Mouse (Mus musculus) forebrain, embryonic 15.5 days (tissue): ENCODE results near the gene Ccdc13. TPM values are rescaled to one million over a fixed set of nuclear protein-coding genes. Genes with fewer than 3 reads are reported as not detected.

ENCODE experiments used
- ATAC-seq: fragments of 200-750 bp; cut with Nextera tagmentation; replicated peaks from 2 replicates; pipeline ENCODE4 v1.8.0; 2017; ENCODE audit warnings: mild to moderate bottlenecking, moderate TSS enrichment, moderate library complexity
- H3K27ac ChIP-seq: fragments of 300-500 bp; sonication (generic); replicated peaks from 2 replicates; pipeline ENCODE4 v1.5.1; 2015; ENCODE audit warnings: mild to moderate bottlenecking, inconsistent platforms
- H3K27me3 ChIP-seq: fragments of 300-500 bp; sonication (generic); 2 replicates; pipeline ENCODE4 v1.6.1; 2015; ENCODE audit warnings: inconsistent platforms
- H3K36me3 ChIP-seq: fragments of 300-500 bp; sonication (generic); 2 replicates; pipeline ENCODE4 v1.6.1; 2015; ENCODE audit warnings: mild to moderate bottlenecking, inconsistent platforms
- H3K4me1 ChIP-seq: fragments of 300-500 bp; sonication (generic); 2 replicates; pipeline ENCODE4 v1.6.1; 2015; ENCODE audit warnings: inconsistent platforms
- H3K4me2 ChIP-seq: fragments of 300-500 bp; sonication (generic); replicated peaks from 2 replicates; pipeline ENCODE4 v1.6.1; 2015; ENCODE audit warnings: mild to moderate bottlenecking, inconsistent platforms
- H3K4me3 ChIP-seq: fragments of 300-500 bp; sonication (generic); 2 replicates; pipeline ENCODE4 v1.5.1; 2015; ENCODE audit warnings: mild to moderate bottlenecking, inconsistent platforms
- H3K9ac ChIP-seq: fragments of 300-500 bp; sonication (generic); replicated peaks from 2 replicates; pipeline ENCODE4 v1.6.1; 2015; ENCODE audit warnings: mild to moderate bottlenecking, inconsistent platforms
- H3K9me3 ChIP-seq: fragments of 300-500 bp; sonication (generic); 2 replicates; pipeline ENCODE4 v1.6.1; 2016; ENCODE audit warnings: inconsistent platforms
- WGBS: fragments of 180-500 bp; shearing (Covaris S2); methylation state at CpG from one replicate; pipeline ENCODE4 v1.1.7; 2015; ENCODE audit warnings: mixed read lengths; 5-methylcytosine and 5-hydroxymethylcytosine counted together
- polyA plus RNA-seq: library from polyadenylated mRNA; unstranded; fragments of >200 nt; fragmentation: Nextera tagmentation; extraction: Ambion mirVana; gene quantifications from 2 replicates; pipeline ENCODE4 v1.2.1, GENCODE M21; 2015

Ccdc13 gene
- polyA plus RNA-seq, 1 experiment from 2014 or later = 3.0 TPM

DNA sequence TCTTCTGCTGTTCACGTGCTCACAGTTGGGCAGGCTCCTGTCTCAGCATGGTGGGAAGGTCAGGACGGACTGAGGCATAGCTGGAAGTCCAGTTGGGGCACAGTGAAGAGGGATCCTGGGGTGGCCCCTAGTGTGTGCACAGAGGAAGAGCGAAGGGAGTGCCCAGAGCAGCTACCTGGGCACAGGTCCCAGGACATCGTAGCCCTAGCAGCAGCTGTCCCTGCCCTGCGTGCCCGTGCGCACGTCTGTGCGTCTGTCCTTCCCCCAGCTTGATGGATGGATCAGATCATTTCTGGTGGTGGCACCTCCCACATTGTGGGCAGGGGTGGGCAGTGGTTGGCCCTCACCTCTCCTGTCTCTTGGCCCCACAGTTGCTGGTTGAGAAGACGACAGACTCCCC is 77.0 kb downstream of the Ccdc13 start:
- Histone ChIP-seq H3K27ac (no peak overlapping the region), H3K4me1 (peaks cover 32% of the 10 kb centered on the region), H3K9ac (no peak overlapping the region), H3K9me3 (no peaks in the 10 kb centered on the region), H3K4me3 (no peak overlapping the region), H3K36me3 (peaks cover 32% of the 10 kb centered on the region), H3K4me2 (no peak overlapping the region), H3K27me3 (no peaks in the 10 kb centered on the region)
- ATAC-seq = no peak
- WGBS = 85% methylated on average over 10 of the region's 10 CpGs

DNA sequence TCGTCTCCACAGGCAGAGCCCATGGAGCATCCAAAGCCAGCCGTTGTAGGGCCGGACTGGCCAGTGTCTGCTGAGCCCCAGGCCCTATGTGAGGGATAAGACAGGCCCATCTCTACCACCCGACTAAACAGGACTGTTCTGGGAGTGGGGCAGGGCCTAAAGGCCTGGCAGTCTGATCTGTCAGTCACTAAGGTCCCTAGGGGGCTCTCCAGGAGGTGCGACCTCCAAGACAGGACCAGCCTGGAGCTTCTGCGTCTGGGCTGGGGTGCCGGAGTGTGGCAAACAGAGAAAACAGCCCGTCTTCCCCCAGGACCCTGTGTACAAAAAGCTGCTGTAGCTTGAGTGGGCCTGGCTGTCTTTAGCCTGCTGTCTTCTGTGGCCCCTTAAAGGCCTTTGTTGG is 77.5 kb downstream of the Ccdc13 start:
- H3K9me3 ChIP-seq = no peaks in the 10 kb centered on the region
- WGBS = 67% methylated on average over 8 of the region's 8 CpGs
- ATAC-seq = no peak
- H3K9ac ChIP-seq = 0 out of 2 replicates have a peak overlapping the region, but pooled peaks have one; percentile 83
- H3K4me2 ChIP-seq = no peak overlapping the region
- H3K4me3 ChIP-seq = no peak overlapping the region
- H3K27me3 ChIP-seq = no peaks in the 10 kb centered on the region
- no peak overlapping the region for H3K27ac ChIP-seq
- H3K4me1 ChIP-seq = peaks cover 32% of the 10 kb centered on the region
- H3K36me3 ChIP-seq = peaks cover 28% of the 10 kb centered on the region

DNA sequence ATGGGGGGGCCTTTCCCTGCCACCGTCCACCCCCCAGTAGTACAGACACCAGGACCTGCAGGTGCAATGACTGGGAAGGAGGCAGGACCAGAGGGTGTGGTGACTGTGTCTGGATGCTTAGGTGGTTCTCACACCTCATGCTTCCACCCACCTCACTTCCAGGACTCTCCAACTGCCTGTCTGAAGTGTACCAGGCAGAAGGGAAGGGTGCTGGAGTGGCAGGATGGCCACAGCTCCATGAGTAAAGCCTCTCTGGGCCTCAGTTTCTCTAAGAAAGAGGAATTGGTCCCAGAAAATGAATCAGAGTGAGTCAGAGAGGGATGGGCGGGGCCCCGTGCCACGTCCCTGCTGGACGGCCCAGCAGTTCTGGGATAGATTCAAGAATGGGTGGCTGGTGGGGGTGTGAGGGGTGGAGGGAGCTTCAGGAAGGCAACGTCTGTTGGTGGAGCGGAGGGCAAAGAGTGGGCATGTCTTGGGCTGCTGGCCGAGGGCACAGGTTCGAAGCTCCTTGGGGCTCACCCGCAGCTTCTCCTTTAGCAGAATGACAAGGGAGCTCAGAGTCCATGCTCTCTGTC is 78.1 kb downstream of the Ccdc13 start:
- ATAC-seq = no peak
- Histone ChIP-seq H3K9me3 (no peaks in the 10 kb centered on the region), H3K9ac (peak overlapping the region; percentile 83), H3K4me3 (peak overlapping the region; percentile 76), H3K36me3 (peaks cover 26% of the 10 kb centered on the region), H3K4me2 (peak overlapping the region; percentile 96), H3K27ac (no peak overlapping the region), H3K4me1 (peaks cover 32% of the 10 kb centered on the region), H3K27me3 (no peaks in the 10 kb centered on the region)
- WGBS = 50% methylated on average over 10 of the region's 10 CpGs

DNA sequence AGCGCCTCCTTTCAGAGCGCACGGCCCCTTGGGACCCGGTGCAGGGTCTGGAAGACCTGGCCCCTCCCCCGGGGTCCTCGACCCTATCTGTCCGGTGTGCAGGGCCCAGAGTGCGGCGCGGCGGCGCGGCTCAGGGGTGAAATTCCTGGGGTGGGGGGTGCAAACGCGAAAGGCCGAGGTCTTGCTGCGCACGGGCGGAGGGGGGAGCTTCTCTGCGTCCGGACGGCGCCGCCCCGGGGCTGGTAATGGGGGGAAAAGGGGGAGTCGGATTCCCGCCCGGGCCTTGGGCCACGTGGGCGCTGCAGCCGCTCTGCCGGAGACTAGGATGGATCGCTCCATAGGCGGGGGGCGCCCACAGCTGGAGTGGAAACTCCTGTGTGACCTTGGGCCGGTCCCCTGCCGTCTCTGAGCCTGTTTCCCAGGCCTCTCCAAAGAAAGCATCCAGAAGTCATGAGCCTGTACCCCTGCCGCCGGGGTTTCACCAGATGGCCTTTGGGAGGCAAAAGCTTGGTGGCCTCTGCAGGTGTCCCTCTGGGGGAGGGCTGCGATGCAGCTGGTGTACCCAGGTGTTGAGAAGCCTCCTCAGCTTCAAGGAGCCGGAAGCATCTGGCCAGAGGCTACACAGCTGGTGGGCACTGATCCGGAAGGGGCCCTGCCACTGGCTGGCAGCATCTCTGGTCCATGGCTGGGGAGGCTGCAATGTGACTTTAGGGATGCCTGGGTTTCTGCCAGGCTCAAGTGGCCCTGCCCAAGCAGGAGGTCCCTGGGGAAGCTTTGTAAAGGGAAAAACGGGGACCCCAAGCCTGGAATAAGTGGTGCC is 78.8 kb downstream of the Ccdc13 start:
- H3K9me3 ChIP-seq = no peaks in the 10 kb centered on the region
- no peaks in the 10 kb centered on the region for H3K27me3 ChIP-seq
- peak overlapping the region; percentile 83 for H3K9ac ChIP-seq
- WGBS = under 1% methylated on average over 42 of the region's 43 CpGs
- H3K4me1 ChIP-seq = peaks cover 32% of the 10 kb centered on the region
- H3K4me3 ChIP-seq = peak overlapping the region; percentile 76
- H3K27ac ChIP-seq = peak overlapping the region; percentile 82
- ATAC-seq = peak; percentile 37
- peaks cover 25% of the 10 kb centered on the region for H3K36me3 ChIP-seq
- H3K4me2 ChIP-seq = peak overlapping the region; percentile 96

DNA sequence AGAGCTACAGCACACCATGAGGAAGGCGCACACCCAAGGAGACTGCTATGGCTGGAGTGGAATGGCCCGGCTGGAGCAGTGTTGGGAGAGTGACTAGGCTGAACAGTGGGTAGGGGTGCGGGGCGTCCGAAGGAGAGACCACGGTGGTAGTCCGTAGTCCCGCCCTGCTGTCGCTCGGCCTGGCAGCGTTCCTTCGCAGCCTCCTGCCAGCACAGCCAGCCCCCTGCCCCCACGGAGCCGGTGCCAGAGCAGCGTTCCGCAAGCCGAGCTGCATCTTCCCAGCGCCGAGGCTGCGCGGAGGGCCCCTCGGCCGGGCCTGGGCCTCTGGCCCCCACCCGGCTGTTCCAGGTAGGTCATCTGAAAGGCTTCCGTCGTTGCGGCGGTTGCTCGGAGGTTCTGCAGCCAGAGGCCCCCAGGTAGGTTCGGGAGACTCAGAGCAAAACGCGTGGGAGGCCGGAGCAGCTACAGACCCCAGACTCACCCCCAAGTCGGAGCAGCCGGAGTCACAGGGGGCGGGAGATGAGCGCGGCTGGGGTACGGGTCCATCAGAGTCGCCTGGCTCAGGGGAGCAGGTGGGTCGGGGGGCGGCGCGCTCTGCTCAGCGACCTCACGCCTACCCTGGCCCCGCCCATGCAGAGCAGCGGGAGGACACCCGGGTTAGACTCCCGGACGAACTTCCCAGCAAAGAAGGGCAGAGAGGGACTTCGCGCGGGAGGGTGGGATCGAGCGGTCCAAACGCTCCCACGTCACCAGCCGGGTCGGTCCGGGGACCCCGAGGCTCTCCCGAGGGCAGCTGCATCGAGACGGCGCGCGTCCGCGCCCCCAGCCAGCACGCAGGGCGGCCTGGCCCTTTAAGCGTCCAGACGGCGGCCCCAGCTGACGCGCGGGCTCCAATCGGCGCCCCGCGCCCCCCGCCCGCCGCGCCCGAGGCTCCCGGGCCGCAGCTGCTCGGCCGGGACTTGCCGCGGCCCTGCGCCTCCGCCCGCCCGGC is 79.9 kb downstream of the Ccdc13 start, which contains the start of gene Zfp651:
TSS of gene Zfp651 (plus strand) at position 240 of the 991 bp plus-strand sequence.
- H3K27ac ChIP-seq = peak within 1 kb of the TSS; percentile 82
- ATAC-seq = peak; percentile 81
- no peaks in the 10 kb centered on the region for H3K27me3 ChIP-seq
- H3K9me3 ChIP-seq = no peaks in the 10 kb centered on the region
- H3K4me2 ChIP-seq = peak within 1 kb of the TSS; percentile 96
- peaks cover 32% of the 10 kb centered on the region for H3K4me1 ChIP-seq
- H3K4me3 ChIP-seq = peak within 1 kb of the TSS; percentile 76
- H3K9ac ChIP-seq = peak within 1 kb of the TSS; percentile 83
- H3K36me3 ChIP-seq = peaks cover 24% of the 10 kb centered on the region
- under 1% methylated on average over 87 of the region's 97 CpGs for WGBS

DNA sequence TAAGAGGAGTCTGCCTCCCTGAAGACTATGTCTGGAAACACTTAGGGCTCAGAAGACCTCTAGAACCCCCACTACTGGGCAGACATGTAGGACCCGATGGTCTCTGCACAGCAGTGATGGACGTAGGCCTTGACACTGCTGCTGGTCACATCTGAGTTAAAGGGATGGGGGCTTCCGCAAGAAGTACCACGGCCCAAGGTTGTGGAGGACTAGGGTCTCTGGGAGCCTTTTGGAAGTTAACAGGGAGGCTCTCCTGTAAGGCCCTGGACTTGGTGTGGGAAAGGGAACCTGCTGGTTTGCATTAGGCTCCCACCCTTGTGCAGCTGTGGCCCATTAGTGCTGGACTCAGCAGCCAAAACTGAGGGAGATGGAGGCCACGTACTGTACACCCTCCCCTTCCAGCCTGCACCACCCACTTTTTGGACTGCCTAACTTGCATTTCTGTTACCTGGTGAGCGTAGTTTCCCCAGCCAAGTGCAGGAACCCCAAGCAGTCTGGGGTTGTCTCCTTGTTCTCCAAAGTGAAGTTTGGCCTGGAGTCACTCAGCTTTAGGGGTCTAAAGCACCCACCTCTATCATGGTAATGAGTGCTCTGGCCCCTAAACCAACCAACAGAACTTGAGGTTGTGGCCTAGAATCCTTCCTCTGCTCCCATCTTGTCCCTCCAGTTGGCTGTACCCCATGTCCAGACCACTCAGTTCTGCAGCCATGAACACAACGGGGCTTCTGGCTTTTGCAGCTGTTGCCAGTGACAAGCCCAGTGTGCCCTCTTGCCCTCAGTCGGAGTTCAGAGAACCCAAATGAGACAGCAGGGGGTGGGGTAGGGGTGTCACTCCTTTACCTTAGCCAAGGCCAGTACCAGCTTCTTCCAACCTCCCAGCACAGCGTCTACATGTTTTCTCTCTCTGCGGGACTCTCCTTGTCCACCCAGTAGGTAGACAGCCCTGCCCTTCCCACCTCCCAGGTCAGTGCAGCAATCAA is 81.1 kb downstream of the Ccdc13 start:
- H3K4me2 ChIP-seq = peak overlapping the region; percentile 96
- H3K36me3 ChIP-seq = peaks cover 32% of the 10 kb centered on the region
- no peak overlapping the region for H3K27ac ChIP-seq
- peaks cover 32% of the 10 kb centered on the region for H3K4me1 ChIP-seq
- no peaks in the 10 kb centered on the region for H3K27me3 ChIP-seq
- H3K9ac ChIP-seq = peak overlapping the region; percentile 83
- no peak; the same call in 1 of the 2 replicates for ATAC-seq
- no peaks in the 10 kb centered on the region for H3K9me3 ChIP-seq
- WGBS = 58% methylated on average over 10 of the region's 10 CpGs
- peak overlapping the region; percentile 76 for H3K4me3 ChIP-seq

DNA sequence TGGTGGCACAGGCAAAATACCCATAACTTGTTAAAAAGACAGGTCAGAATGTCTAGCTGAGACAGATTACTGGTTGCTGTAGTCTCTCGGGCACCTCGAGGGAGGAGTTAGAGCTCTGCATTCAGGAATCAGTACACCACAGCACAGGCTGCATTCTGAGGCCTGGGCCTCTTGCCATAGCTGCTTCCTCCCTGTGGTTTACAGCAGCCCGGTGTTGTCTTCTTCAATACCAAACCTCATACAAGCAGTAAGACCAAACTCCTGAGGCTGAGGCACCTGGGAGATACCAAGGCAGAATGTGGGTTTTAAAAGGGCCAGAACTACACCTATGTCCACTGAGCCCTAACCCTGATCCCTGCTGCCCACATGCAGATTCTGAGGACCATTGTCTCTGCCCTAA is 81.8 kb downstream of the Ccdc13 start:
- no peak for ATAC-seq
- Histone ChIP-seq H3K36me3 (peaks cover 35% of the 10 kb centered on the region), H3K27ac (no peak overlapping the region), H3K4me1 (peaks cover 32% of the 10 kb centered on the region), H3K4me3 (no peak overlapping the region), H3K4me2 (no peak overlapping the region), H3K9me3 (no peaks in the 10 kb centered on the region), H3K9ac (no peak overlapping the region), H3K27me3 (no peaks in the 10 kb centered on the region)
- WGBS = 53% methylated on average over 3 of the region's 3 CpGs

DNA sequence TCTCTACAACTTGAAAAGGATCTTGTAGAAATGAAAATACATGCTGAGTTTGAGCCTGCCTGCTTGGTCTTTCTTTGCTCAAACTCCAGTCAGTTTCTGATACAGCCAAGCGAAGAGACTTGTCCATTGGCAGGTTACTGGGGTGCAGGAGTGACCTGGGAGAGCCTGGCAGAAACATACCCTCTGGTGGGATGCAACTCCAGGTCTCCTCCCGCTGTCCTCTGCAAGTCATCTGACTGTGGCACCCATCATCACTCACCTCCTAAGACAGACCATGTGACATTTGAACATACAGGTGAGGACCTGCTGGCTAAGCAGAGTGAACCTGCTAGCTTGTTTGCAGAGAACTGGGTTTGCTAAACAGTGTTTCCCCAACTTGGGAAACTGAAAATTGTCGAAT is 82.5 kb downstream of the Ccdc13 start:
- no peak overlapping the region for H3K4me3 ChIP-seq
- 89% methylated on average over 3 of the region's 3 CpGs for WGBS
- no peak overlapping the region for H3K9ac ChIP-seq
- no peaks in the 10 kb centered on the region for H3K27me3 ChIP-seq
- no peak overlapping the region for H3K27ac ChIP-seq
- no peaks in the 10 kb centered on the region for H3K9me3 ChIP-seq
- H3K4me2 ChIP-seq = no peak overlapping the region
- peaks cover 32% of the 10 kb centered on the region for H3K4me1 ChIP-seq
- ATAC-seq = no peak
- H3K36me3 ChIP-seq = peaks cover 41% of the 10 kb centered on the region

DNA sequence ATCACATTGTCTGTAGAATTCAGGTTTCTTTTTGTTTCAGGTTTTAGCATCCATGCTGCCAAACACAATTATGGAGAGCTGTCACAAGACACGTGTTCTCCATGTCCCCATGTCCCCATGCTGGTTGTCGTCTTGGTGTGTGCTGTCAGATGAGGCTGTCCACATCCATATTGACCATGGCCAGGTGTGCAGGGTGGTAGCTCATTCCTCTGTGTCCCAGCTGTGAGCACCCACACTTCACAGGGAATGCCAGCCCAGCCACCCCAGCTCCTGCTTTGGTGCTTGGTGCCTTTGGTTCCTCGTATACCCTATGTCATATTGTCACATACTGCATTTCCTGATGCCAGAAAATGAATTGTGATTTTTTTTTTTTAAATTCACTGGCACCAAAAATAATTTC is 84.6 kb downstream of the Ccdc13 start:
- no peak overlapping the region for H3K9ac ChIP-seq
- H3K27me3 ChIP-seq = no peaks in the 10 kb centered on the region
- no peak overlapping the region for H3K27ac ChIP-seq
- H3K9me3 ChIP-seq = no peaks in the 10 kb centered on the region
- no peak for ATAC-seq
- WGBS = 91% methylated on average over 3 of the region's 3 CpGs
- no peak overlapping the region for H3K4me3 ChIP-seq
- no peak overlapping the region for H3K4me2 ChIP-seq
- H3K36me3 ChIP-seq = peaks cover 63% of the 10 kb centered on the region
- H3K4me1 ChIP-seq = peaks cover 16% of the 10 kb centered on the region

DNA sequence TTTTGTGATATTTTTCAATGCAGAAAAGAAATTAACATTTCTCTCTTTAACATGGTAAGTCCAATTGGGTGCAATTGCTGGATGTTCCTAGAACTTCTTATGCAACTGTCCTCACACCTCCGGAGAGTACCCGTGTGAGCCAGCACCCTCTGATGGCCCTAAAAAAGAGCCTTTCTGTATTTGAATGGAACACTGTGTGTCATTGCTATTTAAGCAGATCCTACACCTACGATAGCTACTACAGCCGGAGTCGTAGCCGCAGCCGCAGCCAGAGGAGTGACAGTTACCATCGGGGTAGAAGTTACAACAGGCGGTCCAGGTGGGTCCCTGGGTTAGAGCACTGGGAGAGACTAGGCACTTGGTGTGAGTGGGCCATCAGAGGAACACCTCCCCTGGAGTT is 86.5 kb downstream of the Ccdc13 start:
- H3K27ac ChIP-seq = no peak overlapping the region
- H3K27me3 ChIP-seq = no peaks in the 10 kb centered on the region
- H3K4me1 ChIP-seq = no peaks in the 10 kb centered on the region
- ATAC-seq = no peak
- no peaks in the 10 kb centered on the region for H3K9me3 ChIP-seq
- WGBS = 94% methylated on average over 9 of the region's 9 CpGs
- peaks cover 81% of the 10 kb centered on the region for H3K36me3 ChIP-seq
- H3K9ac ChIP-seq = no peak overlapping the region
- H3K4me2 ChIP-seq = no peak overlapping the region
- H3K4me3 ChIP-seq = no peak overlapping the region
